Mouse (Mus musculus): ENCODE measurements around the gene Tm7sf3. TPM values are rescaled to one million over a fixed set of nuclear protein-coding genes. Genes with fewer than 3 reads are reported as not detected.

Gene Tm7sf3
- polyA plus RNA-seq, 1 experiment from 2014 or later, result 28.8 TPM

DNA sequence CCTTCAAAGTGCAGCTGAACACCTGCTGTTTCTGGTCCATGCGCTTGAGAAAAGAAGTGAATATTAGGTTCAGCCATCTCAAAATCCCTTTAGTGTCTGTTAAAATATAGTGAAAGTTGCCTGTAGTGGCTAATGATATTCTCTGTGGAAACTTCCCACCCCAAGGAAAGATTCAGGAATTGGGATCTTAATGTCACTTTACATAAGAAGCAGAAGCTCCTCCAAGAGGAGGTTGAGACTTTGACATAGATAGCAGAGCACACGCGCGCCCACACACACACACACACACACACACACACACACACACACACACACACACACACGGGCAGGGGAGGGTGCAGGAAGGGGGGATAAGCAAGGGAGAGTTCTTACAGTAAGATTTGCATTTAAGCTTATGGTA is 57.5 kb downstream of the Tm7sf3 start:
- peaks cover 46% of the 10 kb centered on the region for H3K36me3 ChIP-seq (ENCODE audit: insufficient read depth)
- no peaks in the 10 kb centered on the region for H3K27me3 ChIP-seq (ENCODE audit: insufficient read depth, low read length)
- TF ChIP-seq CTCF (IDR thresholded peaks at IDR 0.05; ENCODE audit: low read depth), result no peak
- DNase-seq, result no peak
- H3K4me2 ChIP-seq, result no peak overlapping the region
- no peak overlapping the region for H3K27ac ChIP-seq (ENCODE audit: low read depth)
- 91% methylated on average over 5 of the region's 5 CpGs for WGBS
- no peak overlapping the region for H3K9ac ChIP-seq
- no peak for ATAC-seq (ENCODE audit: insufficient read depth)
- no peaks in the 10 kb centered on the region for H3K9me3 ChIP-seq (ENCODE audit: low read depth, low read length)
- no peaks in the 10 kb centered on the region for H3K4me1 ChIP-seq (ENCODE audit: insufficient read depth)
- H3K4me3 ChIP-seq (ENCODE audit: low read depth, low read length), result no peak overlapping the region

DNA sequence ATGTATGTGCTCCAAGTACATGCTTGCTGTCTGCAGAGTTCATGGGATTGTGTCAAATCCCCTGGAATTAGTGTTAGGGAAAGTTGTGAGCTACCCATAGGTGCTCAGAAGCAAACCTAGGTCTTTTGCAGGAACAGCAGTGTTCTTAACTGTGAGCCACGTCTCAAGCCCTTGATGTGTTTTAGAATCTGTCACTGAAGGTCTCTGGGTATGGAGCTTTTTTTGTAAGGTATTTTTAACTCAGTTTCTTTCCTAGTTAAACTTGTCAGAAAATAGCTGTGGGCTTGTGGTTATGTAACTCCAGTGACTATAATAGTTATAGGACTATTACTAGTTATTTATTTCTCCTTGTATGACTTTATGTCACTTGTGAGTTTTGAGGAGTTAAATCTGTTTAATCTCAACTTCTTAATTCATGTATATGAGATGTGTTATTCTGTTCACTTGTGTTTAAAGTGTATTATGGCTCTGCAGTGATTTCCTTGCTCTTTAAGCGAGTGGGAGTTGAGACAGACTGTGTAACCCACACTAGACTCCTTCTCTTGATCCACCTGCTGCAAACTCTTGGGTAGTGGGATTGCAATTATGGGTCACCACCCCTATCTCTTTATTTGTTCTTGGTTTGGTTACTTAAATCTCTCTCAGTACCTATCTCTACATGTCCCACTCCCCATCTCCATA is 59.1 kb downstream of the Tm7sf3 start:
- H3K4me3 ChIP-seq (ENCODE audit: low read depth, low read length), result no peak overlapping the region
- peaks cover 30% of the 10 kb centered on the region for H3K36me3 ChIP-seq (ENCODE audit: insufficient read depth)
- H3K27me3 ChIP-seq (ENCODE audit: insufficient read depth, low read length), result no peaks in the 10 kb centered on the region
- WGBS, result 69% methylated on average over 2 of the region's 2 CpGs
- no peaks in the 10 kb centered on the region for H3K9me3 ChIP-seq (ENCODE audit: low read depth, low read length)
- no peak overlapping the region for H3K9ac ChIP-seq
- ATAC-seq (ENCODE audit: insufficient read depth) (no peak), DNase-seq (no peak)
- TF ChIP-seq CTCF (IDR thresholded peaks at IDR 0.05; ENCODE audit: low read depth), result no peak
- H3K4me1 ChIP-seq (ENCODE audit: insufficient read depth), result peaks cover 3% of the 10 kb centered on the region; the same call in 1 of the 2 replicates
- H3K27ac ChIP-seq (ENCODE audit: low read depth), result no peak overlapping the region
- no peak overlapping the region for H3K4me2 ChIP-seq

DNA sequence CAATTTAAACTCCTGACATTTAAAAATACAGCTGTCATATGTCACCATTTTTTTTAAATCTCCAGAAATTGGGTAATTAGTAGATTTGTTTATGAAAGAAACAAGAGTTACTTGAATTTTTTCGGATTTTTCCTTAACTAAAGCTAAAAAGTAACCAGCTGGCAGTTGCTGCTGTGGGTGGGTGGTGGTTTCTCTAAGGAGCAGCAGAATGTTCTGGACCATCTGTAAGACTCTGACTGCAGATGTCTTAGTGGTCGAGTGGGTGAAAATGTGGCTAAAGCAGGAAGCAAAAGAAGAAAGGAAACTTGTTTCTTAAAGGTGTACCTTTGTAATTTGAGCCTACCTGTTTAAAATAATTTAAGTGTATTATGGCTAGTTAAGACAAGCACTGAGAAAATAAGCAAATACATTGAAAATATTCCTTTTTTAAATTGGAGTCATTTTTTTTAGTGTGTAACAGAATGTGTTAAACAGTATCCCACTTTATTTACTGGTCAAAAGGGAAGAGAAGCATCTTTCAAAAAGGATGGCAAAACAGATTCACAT is 62.2 kb downstream of the Tm7sf3 start:
- WGBS, result 15% methylated on average over 2 of the region's 2 CpGs
- peaks cover 8% of the 10 kb centered on the region; the same call in 1 of the 2 replicates for H3K4me1 ChIP-seq (ENCODE audit: insufficient read depth)
- ATAC-seq (ENCODE audit: insufficient read depth) (no peak), DNase-seq (peak; percentile 16)
- no peak overlapping the region for H3K9ac ChIP-seq
- H3K4me3 ChIP-seq (ENCODE audit: low read depth, low read length), result no peak overlapping the region
- H3K36me3 ChIP-seq (ENCODE audit: insufficient read depth), result peaks cover 3% of the 10 kb centered on the region; the same call in 1 of the 2 replicates
- no peaks in the 10 kb centered on the region for H3K9me3 ChIP-seq (ENCODE audit: low read depth, low read length)
- H3K27me3 ChIP-seq (ENCODE audit: insufficient read depth, low read length), result no peaks in the 10 kb centered on the region
- H3K4me2 ChIP-seq, result 0 out of 2 replicates have a peak overlapping the region, but pooled peaks have one; percentile 23
- 0 out of 2 replicates have a peak overlapping the region, but pooled peaks have one; percentile 27 for H3K27ac ChIP-seq (ENCODE audit: low read depth)
- no peak for TF ChIP-seq CTCF (IDR thresholded peaks at IDR 0.05; ENCODE audit: low read depth)

DNA sequence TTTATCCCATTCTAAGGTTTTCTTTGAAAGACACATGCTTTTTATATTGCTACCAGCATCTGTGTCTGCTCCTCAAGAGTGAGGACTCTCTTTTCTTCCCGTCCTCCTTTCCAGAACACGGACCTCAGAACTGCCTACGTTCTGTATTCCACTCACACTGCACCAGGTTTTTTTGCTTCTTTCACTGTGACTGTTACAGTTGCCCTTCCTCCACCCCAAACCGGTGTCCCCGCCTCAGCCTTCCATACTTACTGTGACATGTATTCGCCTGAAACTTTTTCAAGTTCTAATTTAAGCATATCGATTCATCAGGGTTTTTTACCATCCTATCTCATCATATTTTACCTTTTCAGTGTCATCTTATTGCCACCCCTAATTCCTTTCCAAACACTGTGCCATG is 64.0 kb downstream of the Tm7sf3 start:
- peak; percentile 36 for DNase-seq
- ATAC-seq (ENCODE audit: insufficient read depth), result no peak
- peaks cover 6% of the 10 kb centered on the region for H3K36me3 ChIP-seq (ENCODE audit: insufficient read depth)
- no peaks in the 10 kb centered on the region for H3K9me3 ChIP-seq (ENCODE audit: low read depth, low read length)
- peak overlapping the region; percentile 95 for H3K9ac ChIP-seq
- peak overlapping the region; percentile 94 for H3K4me3 ChIP-seq (ENCODE audit: low read depth, low read length)
- WGBS, result 6% methylated on average over 7 of the region's 7 CpGs
- peak overlapping the region; percentile 97 for H3K27ac ChIP-seq (ENCODE audit: low read depth)
- H3K27me3 ChIP-seq (ENCODE audit: insufficient read depth, low read length), result no peaks in the 10 kb centered on the region
- H3K4me2 ChIP-seq, result peak overlapping the region; percentile 86
- no peak for TF ChIP-seq CTCF (IDR thresholded peaks at IDR 0.05; ENCODE audit: low read depth)
- H3K4me1 ChIP-seq (ENCODE audit: insufficient read depth), result peaks cover 8% of the 10 kb centered on the region; the same call in 1 of the 2 replicates

DNA sequence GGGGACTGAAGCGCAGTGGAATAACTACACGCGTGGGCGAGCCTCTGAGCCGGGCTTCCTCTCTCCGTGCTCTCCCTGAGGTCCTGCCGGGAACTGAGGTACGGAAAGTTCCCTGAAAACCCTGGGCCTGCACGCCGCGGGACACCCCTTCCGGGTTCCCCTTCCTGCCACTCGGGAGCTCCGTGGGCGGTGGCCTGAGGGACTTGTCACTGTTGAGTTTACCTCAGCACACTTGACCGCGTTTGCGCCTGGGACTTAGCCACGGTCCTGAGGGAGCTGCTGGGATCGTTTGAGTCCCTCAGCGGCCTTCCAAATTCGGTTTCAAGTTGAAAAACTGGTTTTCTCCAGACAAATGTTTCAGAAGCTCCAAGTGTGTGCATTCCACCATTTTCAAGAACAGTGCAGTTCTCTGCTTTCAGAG is 64.5 kb downstream of the Tm7sf3 start:
- H3K4me2 ChIP-seq, result peak overlapping the region; percentile 86
- peaks cover 6% of the 10 kb centered on the region for H3K36me3 ChIP-seq (ENCODE audit: insufficient read depth)
- DNase-seq (peak; percentile 74), ATAC-seq (ENCODE audit: insufficient read depth) (peak; percentile 53)
- H3K27me3 ChIP-seq (ENCODE audit: insufficient read depth, low read length), result no peaks in the 10 kb centered on the region
- peaks cover 8% of the 10 kb centered on the region; the same call in 1 of the 2 replicates for H3K4me1 ChIP-seq (ENCODE audit: insufficient read depth)
- H3K27ac ChIP-seq (ENCODE audit: low read depth), result peak overlapping the region; percentile 97
- H3K9me3 ChIP-seq (ENCODE audit: low read depth, low read length), result no peaks in the 10 kb centered on the region
- H3K9ac ChIP-seq, result peak overlapping the region; percentile 95
- H3K4me3 ChIP-seq (ENCODE audit: low read depth, low read length), result peak overlapping the region; percentile 94
- 0% methylated on average over 22 of the region's 22 CpGs for WGBS
- no peak for TF ChIP-seq CTCF (IDR thresholded peaks at IDR 0.05; ENCODE audit: low read depth)

DNA sequence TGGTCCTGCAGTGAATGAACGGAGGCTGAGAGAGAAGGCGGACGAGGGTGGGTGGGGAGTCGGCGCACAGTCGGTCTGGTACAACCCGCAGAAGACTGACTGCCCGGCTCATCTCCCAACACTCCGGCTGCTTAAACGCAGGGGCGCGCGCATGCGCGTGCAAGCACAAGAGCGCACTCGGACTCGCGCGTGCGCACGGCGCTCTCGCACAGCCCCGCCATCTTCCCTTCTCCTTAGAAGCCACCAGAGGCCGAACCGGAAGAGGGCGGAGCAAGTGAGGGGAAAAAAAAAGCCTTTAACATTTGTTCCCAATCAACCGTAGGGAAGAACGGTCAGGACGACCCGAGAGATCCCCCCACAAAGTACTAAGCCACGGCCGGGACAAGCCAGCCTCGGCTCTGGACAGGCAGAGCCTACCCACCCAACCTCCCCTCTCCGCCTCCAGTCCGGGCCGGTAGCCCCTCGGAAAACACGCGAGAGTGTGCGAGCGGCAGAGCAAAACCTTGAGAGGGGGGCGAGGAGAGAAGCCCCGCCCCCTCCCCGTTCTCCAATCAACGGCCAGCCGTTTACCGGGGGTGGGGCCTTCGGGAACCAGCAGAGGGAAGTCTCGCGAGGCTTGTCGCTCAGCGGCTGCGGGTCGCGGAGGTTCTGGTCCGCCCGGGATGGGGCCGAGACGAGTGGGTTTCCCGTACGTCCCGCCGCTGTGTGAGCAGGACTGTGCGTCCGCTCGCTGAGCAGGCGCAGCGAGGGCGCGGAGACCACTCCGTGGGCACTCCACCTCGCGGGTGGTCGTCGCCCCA is 65.1 kb downstream of the Tm7sf3 start, which contains the start of gene Ints13:
Gene Ints13 (minus strand): TSS at position 526 of the 800 bp plus-strand sequence.
- under 1% methylated on average over 77 of the region's 77 CpGs for WGBS

More for the DNA sequence above, 65.1 kb downstream of the Tm7sf3 start, which contains the start of gene Ints13:
- Histone ChIP-seq H3K9ac (peak within 1 kb of the TSS; percentile 95), H3K9me3 (ENCODE audit: low read depth, low read length) (no peaks in the 10 kb centered on the region), H3K4me2 (peak within 1 kb of the TSS; percentile 86), H3K4me1 (ENCODE audit: insufficient read depth) (peaks cover 8% of the 10 kb centered on the region; the same call in 1 of the 2 replicates), H3K36me3 (ENCODE audit: insufficient read depth) (peaks cover 7% of the 10 kb centered on the region), H3K27me3 (ENCODE audit: insufficient read depth, low read length) (no peaks in the 10 kb centered on the region), H3K27ac (ENCODE audit: low read depth) (peak within 1 kb of the TSS; percentile 97), H3K4me3 (ENCODE audit: low read depth, low read length) (peak within 1 kb of the TSS; percentile 94)
- DNase-seq, result peak; percentile 99
- peak; percentile 96 for ATAC-seq (ENCODE audit: insufficient read depth)
- no peak for TF ChIP-seq CTCF (IDR thresholded peaks at IDR 0.05; ENCODE audit: low read depth)

All from lung, embryonic 14.5 days (tissue).